ENCODE assay signal across 8 mouse cellular contexts in the genomic region with DNA sequence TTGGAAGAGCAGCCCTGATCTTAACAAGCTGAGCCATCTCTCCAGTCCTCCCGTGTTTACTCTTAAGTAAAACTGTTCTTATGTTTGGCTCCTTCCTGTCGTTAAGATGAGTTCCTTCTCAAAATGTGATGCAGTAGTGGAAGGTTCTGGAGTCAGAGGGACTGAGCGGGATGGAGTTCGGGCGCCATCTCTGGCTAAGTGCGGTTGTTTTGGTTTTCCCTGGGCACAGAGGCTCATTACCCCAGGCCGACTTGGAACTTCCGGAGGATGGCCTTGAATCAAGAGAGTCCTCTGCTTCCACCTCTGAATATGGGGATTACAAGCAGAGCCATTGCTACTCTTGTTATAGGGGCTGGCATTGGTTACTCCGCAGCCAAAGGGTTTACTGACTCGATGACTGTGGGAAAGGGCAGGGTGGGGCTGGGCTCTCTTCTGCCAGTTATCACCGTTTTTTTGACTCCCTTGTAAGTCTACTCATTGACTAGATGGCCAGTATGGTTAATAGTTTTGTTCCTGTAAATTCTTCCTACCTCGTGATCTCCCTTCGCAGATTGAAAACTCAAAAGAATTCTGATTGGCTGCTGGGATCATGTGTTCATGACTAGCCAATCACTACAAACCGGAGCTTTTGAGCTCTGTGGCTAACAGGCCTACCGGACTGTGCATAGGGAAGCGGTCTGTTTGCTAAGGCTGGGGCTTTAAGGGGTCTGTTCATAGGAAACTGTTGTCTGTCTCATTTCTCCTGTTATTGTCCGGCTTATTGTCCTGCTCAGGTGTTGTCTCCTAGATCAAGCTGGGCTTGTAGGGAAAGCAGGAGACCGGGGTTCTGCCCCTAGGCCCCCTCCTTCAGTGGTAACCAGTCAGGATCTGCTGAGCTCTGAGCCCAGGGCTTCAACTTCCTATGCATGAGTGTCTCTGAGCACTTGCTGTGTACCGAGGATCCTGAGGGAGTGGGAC. TPM values are rescaled to one million over a fixed set of nuclear protein-coding genes. Genes with fewer than 3 reads are reported as not detected.
DNase-seq lines count a peak whose midpoint lies in the region; ATAC-seq lines count a peak whose summit lies in the region.

No protein-coding gene starts in this region.

- peak overlapping the region; percentile 30 for H3K4me2 ChIP-seq in intestine, embryonic 14.5 days (ENCODE audit: low read length)
- H3K4me2 ChIP-seq in liver, embryonic 12.5 days, result peak overlapping the region; percentile 71

- H3K9me3 ChIP-seq in intestine, embryonic 14.5 days (ENCODE audit: control insufficient read depth, low read length), result no peaks in the 10 kb centered on the region
- H3K9me3 ChIP-seq in liver, embryonic 12.5 days (replicated peaks), result no peaks in the 10 kb centered on the region

- H3K36me3 ChIP-seq in intestine, embryonic 14.5 days (ENCODE audit: control insufficient read depth, insufficient read depth, low read length), result peaks cover 11% of the 10 kb centered on the region; the same call in 1 of the 2 replicates
- H3K36me3 ChIP-seq in liver, embryonic 12.5 days, result peaks cover 9% of the 10 kb centered on the region

- peak; percentile 67; the same call in 1 of the 2 replicates for ATAC-seq in intestine, embryonic 14.5 days (replicated peaks; ENCODE audit: low FRiP score, low TSS enrichment, low read depth)
- ATAC-seq in liver, embryonic 12.5 days, result peak; percentile 82
- ATAC-seq in monocyte, adult 5-6 weeks (replicated peaks; ENCODE audit: insufficient number of reproducible peaks, low FRiP score, low TSS enrichment, poor library complexity, severe bottlenecking), result peak; percentile 70; the same call in 1 of the 2 replicates

- 63% methylated on average over 19 of the region's 19 CpGs for WGBS in intestine, embryonic 14.5 days
- WGBS in liver, embryonic 12.5 days (ENCODE audit: insufficient replicate concordance), result 44% methylated on average over 19 of the region's 19 CpGs

- peak overlapping the region; percentile 95 for H3K27ac ChIP-seq in intestine, embryonic 14.5 days (ENCODE audit: low read depth)
- peak overlapping the region; percentile 79 for H3K27ac ChIP-seq in liver, embryonic 12.5 days

- peaks cover 20% of the 10 kb centered on the region; the same call in 1 of the 2 replicates for H3K4me1 ChIP-seq in intestine, embryonic 14.5 days (replicated peaks; ENCODE audit: control insufficient read depth, insufficient read depth, low read length)
- peaks cover 51% of the 10 kb centered on the region for H3K4me1 ChIP-seq in liver, embryonic 12.5 days

- H3K4me3 ChIP-seq in intestine, embryonic 14.5 days (ENCODE audit: low read depth, low read length), result 0 out of 2 replicates have a peak overlapping the region, but pooled peaks have one; percentile 8
- H3K4me3 ChIP-seq in liver, embryonic 12.5 days, result peak overlapping the region; percentile 42

- peak overlapping the region; percentile 34 for H3K9ac ChIP-seq in intestine, embryonic 14.5 days (ENCODE audit: low read length)
- H3K9ac ChIP-seq in liver, embryonic 12.5 days, result peak overlapping the region; percentile 58

- H3K27me3 ChIP-seq in intestine, embryonic 14.5 days (replicated peaks; ENCODE audit: control insufficient read depth, insufficient read depth, low read length), result no peaks in the 10 kb centered on the region
- H3K27me3 ChIP-seq in liver, embryonic 12.5 days (replicated peaks), result no peaks in the 10 kb centered on the region

- peak; percentile 55 for DNase-seq in layer of hippocampus, adult 11-12 months (ENCODE audit: low spot score)
- no peak for DNase-seq in layer of hippocampus, postnatal 25 days (ENCODE audit: extremely low spot score in 1 of 2, low spot score in 1 of 2)
- DNase-seq in cerebellum, adult 9-10 months, result peak; percentile 82
- DNase-seq in forelimb bud, embryonic 11.5 days (ENCODE audit: low read depth, low spot score), result peak; percentile 46
- peak; percentile 73 for DNase-seq in intestine, embryonic 14.5 days (ENCODE audit: low spot score)
- no peak for DNase-seq in frontal cortex, postnatal 14 days (ENCODE audit: low spot score in 2 of 2)

RNA-seq across cellular contexts. Expression of a gene that starts 25.4 kb away (rescaled TPM):
- total RNA-seq in layer of hippocampus, postnatal 25 days (2021), result 100 to 1,000 TPM; 206 to 232 TPM
- 15.5 and 15.8 TPM in 2 replicates for polyA plus RNA-seq in intestine, embryonic 14.5 days (2014; fragmentation: Nextera tagmentation; extraction: Ambion mirVana)
- 17.6 and 18.2 TPM in 2 replicates for polyA plus RNA-seq in liver, embryonic 12.5 days (2016; fragmentation: Nextera tagmentation; extraction: Ambion mirVana)
- total RNA-seq in monocyte, adult 5-6 weeks (2017), result 201 to 228 TPM (median 225 TPM) in 3 replicates

Comparison
In these comparisons a context has a peak if more than half of its experiments do, and no peak if none do; other contexts are left out.
1. DNase-seq: peak in layer of hippocampus, adult 11-12 months (single experiment), cerebellum, adult 9-10 months (single experiment), forelimb bud, embryonic 11.5 days (single experiment) and intestine, embryonic 14.5 days (single experiment); none in layer of hippocampus, postnatal 25 days (0 of 2) and frontal cortex, postnatal 14 days (0 of 2).
2. Peak in every context shown above with its lines, with median percentiles within 50 percentile points of each other: ATAC-seq.